Mouse (Mus musculus): ENCODE data around the gene Kank2.

GRCm38 (mm10) chr9:21824366-21824765 is 25.8 kb upstream of the Kank2 start:
- TF ChIP-seq CTCF (IDR thresholded peaks at IDR 0.05; ENCODE audit: extremely low read depth, insufficient read length, insufficient replicate concordance, low read depth, low read length) (no peak), POLR2A (IDR thresholded peaks at IDR 0.05; ENCODE audit: low read depth, low read length) (no peak)
